Mouse (Mus musculus) ovary, postnatal 14 days (tissue): ENCODE measurements around the gene Gm29776.

Experiments used
- DNase-seq: peaks from one replicate; pipeline ENCODE4 v3.0.0; 2022; ENCODE audit warnings: low spot score

The Gm29776 gene

GRCm38 (mm10) chr14:54650621-54651454, 47.8 kb downstream of the Gm29776 start:
- peak; percentile 79 for DNase-seq

- DNase-seq = no peak
Observed at GRCm38 (mm10) chr14:54647900-54648299, 50.7 kb downstream of the Gm29776 start.

GRCm38 (mm10) chr14:54646898-54647636, 51.6 kb downstream of the Gm29776 start:
- no peak for DNase-seq

- no peak for DNase-seq
Observed at GRCm38 (mm10) chr14:54646455-54646854, 52.2 kb downstream of the Gm29776 start.

- no peak for DNase-seq
Observed at GRCm38 (mm10) chr14:54644294-54644693, 54.3 kb downstream of the Gm29776 start.

GRCm38 (mm10) chr14:54643011-54643410, 55.6 kb downstream of the Gm29776 start:
- DNase-seq = no peak
